Mouse (Mus musculus) midbrain, embryonic 12.5 days (tissue): Measurements from ENCODE around the gene Igsf21. TPM values are rescaled to one million over a fixed set of nuclear protein-coding genes. Genes with fewer than 3 reads are reported as not detected.
A peak's percentile ranks its signal among the peaks of the same experiment; 100 is the strongest.

ENCODE experiments used
- ATAC-seq: fragments of 200-750 bp; cut with Nextera tagmentation; 2 replicates; pipeline ENCODE4 v1.8.0; 2017; ENCODE audit warnings: low read depth, moderate TSS enrichment, moderate library complexity; ENCODE audit not compliant: low FRiP score
- H3K27ac ChIP-seq: fragments of 300-500 bp; sonication (generic); replicated peaks from 2 replicates; pipeline ENCODE4 v1.5.1; 2016; ENCODE audit warnings: mild to moderate bottlenecking
- H3K27me3 ChIP-seq: fragments of 300-500 bp; sonication (generic); 2 replicates; pipeline ENCODE4 v1.6.1; 2016; ENCODE audit warnings: mild to moderate bottlenecking
- H3K36me3 ChIP-seq: fragments of 300-500 bp; sonication (generic); 2 replicates; pipeline ENCODE4 v1.6.1; 2016
- H3K4me1 ChIP-seq: fragments of 300-500 bp; sonication (generic); 2 replicates; pipeline ENCODE4 v1.6.1; 2016
- H3K4me2 ChIP-seq: fragments of 300-500 bp; sonication (generic); replicated peaks from 2 replicates; pipeline ENCODE4 v1.6.1; 2016; ENCODE audit warnings: mild to moderate bottlenecking, moderate library complexity
- H3K4me3 ChIP-seq: fragments of 300-500 bp; sonication (generic); 2 replicates; pipeline ENCODE4 v1.5.1; 2016; ENCODE audit warnings: mild to moderate bottlenecking
- H3K9ac ChIP-seq: fragments of 300-500 bp; sonication (generic); replicated peaks from 2 replicates; pipeline ENCODE4 v1.6.1; 2016; ENCODE audit warnings: mild to moderate bottlenecking, moderate library complexity
- H3K9me3 ChIP-seq: fragments of 300-500 bp; sonication (generic); 2 replicates; pipeline ENCODE4 v1.6.1; 2016; ENCODE audit warnings: mild to moderate bottlenecking
- WGBS: fragments of 180-500 bp; shearing (Covaris S2); methylation state at CpG from one replicate; pipeline ENCODE4 v1.1.7; 2016; 5-methylcytosine and 5-hydroxymethylcytosine counted together
- polyA plus RNA-seq: library from polyadenylated mRNA; unstranded; fragments of >200 nt; fragmentation: Nextera tagmentation; extraction: Ambion mirVana; gene quantifications from 2 replicates; pipeline ENCODE4 v1.2.1, GENCODE M21; 2016

The Igsf21 gene
- polyA plus RNA-seq, 1 experiment from 2014 or later, result 41.1 TPM

- H3K27ac ChIP-seq, result no peak overlapping the region
- H3K36me3 ChIP-seq, result no peaks in the 10 kb centered on the region
- peaks cover 7% of the 10 kb centered on the region; the same call in 1 of the 2 replicates for H3K4me1 ChIP-seq
- H3K4me2 ChIP-seq, result no peak overlapping the region
- H3K9me3 ChIP-seq, result no peaks in the 10 kb centered on the region
- WGBS, result 70% methylated on average over 11 of the region's 11 CpGs
- H3K9ac ChIP-seq, result no peak overlapping the region
- H3K27me3 ChIP-seq, result no peaks in the 10 kb centered on the region
- no peak for ATAC-seq
- no peak overlapping the region for H3K4me3 ChIP-seq
Observed at GRCm38 (mm10) chr4:140084521-140085011, 162.0 kb downstream of the Igsf21 start.

GRCm38 (mm10) chr4:140084064-140084463 is 162.5 kb downstream of the Igsf21 start:
- peaks cover 10% of the 10 kb centered on the region; the same call in 1 of the 2 replicates for H3K4me1 ChIP-seq
- H3K4me2 ChIP-seq, result no peak overlapping the region
- H3K9ac ChIP-seq, result no peak overlapping the region
- 84% methylated on average over 5 of the region's 5 CpGs for WGBS
- H3K4me3 ChIP-seq, result no peak overlapping the region
- H3K27me3 ChIP-seq, result no peaks in the 10 kb centered on the region
- ATAC-seq, result no peak
- no peaks in the 10 kb centered on the region for H3K36me3 ChIP-seq
- H3K9me3 ChIP-seq, result no peaks in the 10 kb centered on the region
- no peak overlapping the region for H3K27ac ChIP-seq

- Histone ChIP-seq H3K9me3 (no peaks in the 10 kb centered on the region), H3K4me3 (no peak overlapping the region), H3K4me2 (no peak overlapping the region), H3K36me3 (no peaks in the 10 kb centered on the region), H3K4me1 (peaks cover 25% of the 10 kb centered on the region), H3K27ac (no peak overlapping the region), H3K9ac (no peak overlapping the region), H3K27me3 (no peaks in the 10 kb centered on the region)
- WGBS, result 92% methylated on average over 5 of the region's 5 CpGs
- ATAC-seq, result no peak
Observed at GRCm38 (mm10) chr4:140078416-140078815, 168.2 kb downstream of the Igsf21 start.

GRCm38 (mm10) chr4:140077615-140078014 is 169.0 kb downstream of the Igsf21 start:
- H3K4me2 ChIP-seq, result no peak overlapping the region

GRCm38 (mm10) chr4:140076852-140077563 is 169.6 kb downstream of the Igsf21 start:
- ATAC-seq, result 0 out of 2 replicates have a peak, but pooled peaks have one; percentile 49
- Histone ChIP-seq H3K4me3 (no peak overlapping the region), H3K9ac (no peak overlapping the region), H3K4me1 (peaks cover 25% of the 10 kb centered on the region), H3K36me3 (no peaks in the 10 kb centered on the region), H3K27me3 (peaks cover 6% of the 10 kb centered on the region; the same call in 1 of the 2 replicates), H3K27ac (no peak overlapping the region), H3K4me2 (no peak overlapping the region), H3K9me3 (no peaks in the 10 kb centered on the region)
- WGBS, result 64% methylated on average over 12 of the region's 12 CpGs

More at GRCm38 (mm10) chr4:140077615-140078014, 169.0 kb downstream of the Igsf21 start:
- ATAC-seq, result no peak
- Histone ChIP-seq H3K4me1 (peaks cover 25% of the 10 kb centered on the region), H3K27ac (no peak overlapping the region), H3K27me3 (0 out of 2 replicates have a peak, but pooled peaks cover under 1% of the 10 kb centered on the region), H3K9me3 (no peaks in the 10 kb centered on the region), H3K36me3 (no peaks in the 10 kb centered on the region), H3K4me3 (no peak overlapping the region), H3K9ac (no peak overlapping the region)
- WGBS, result 81% methylated on average over 8 of the region's 8 CpGs

- H3K27ac ChIP-seq, result no peak overlapping the region
- ATAC-seq, result no peak
- WGBS, result 71% methylated on average over 6 of the region's 6 CpGs
Observed at GRCm38 (mm10) chr4:140076428-140076827, 170.2 kb downstream of the Igsf21 start.

GRCm38 (mm10) chr4:140071047-140071446 is 175.5 kb downstream of the Igsf21 start:
- Histone ChIP-seq H3K4me1 (peaks cover 23% of the 10 kb centered on the region), H3K9me3 (no peaks in the 10 kb centered on the region), H3K27me3 (peaks cover 15% of the 10 kb centered on the region), H3K4me2 (no peak overlapping the region), H3K36me3 (no peaks in the 10 kb centered on the region), H3K4me3 (no peak overlapping the region), H3K9ac (no peak overlapping the region), H3K27ac (peak overlapping the region; percentile 58)
- WGBS, result 16% methylated on average over 17 of the region's 17 CpGs
- no peak for ATAC-seq

More at GRCm38 (mm10) chr4:140076428-140076827, 170.2 kb downstream of the Igsf21 start:
- no peak overlapping the region for H3K9ac ChIP-seq
- no peak overlapping the region for H3K4me3 ChIP-seq
- no peak overlapping the region for H3K4me2 ChIP-seq
- H3K9me3 ChIP-seq, result no peaks in the 10 kb centered on the region
- peaks cover 12% of the 10 kb centered on the region for H3K27me3 ChIP-seq
- no peaks in the 10 kb centered on the region for H3K36me3 ChIP-seq
- H3K4me1 ChIP-seq, result peaks cover 25% of the 10 kb centered on the region

GRCm38 (mm10) chr4:140070331-140070652 is 176.3 kb downstream of the Igsf21 start:
- Histone ChIP-seq H3K9ac (no peak overlapping the region), H3K4me2 (no peak overlapping the region), H3K27me3 (peaks cover 15% of the 10 kb centered on the region), H3K4me1 (peaks cover 23% of the 10 kb centered on the region), H3K27ac (peak overlapping the region; percentile 58), H3K9me3 (no peaks in the 10 kb centered on the region), H3K36me3 (no peaks in the 10 kb centered on the region), H3K4me3 (no peak overlapping the region)
- 42% methylated on average over 10 of the region's 10 CpGs for WGBS
- no peak; the same call in 1 of the 2 replicates for ATAC-seq

GRCm38 (mm10) chr4:140069563-140070330 is 176.8 kb downstream of the Igsf21 start:
- WGBS, result 9% methylated on average over 14 of the region's 15 CpGs
- ATAC-seq, result peak; percentile 86

GRCm38 (mm10) chr4:140068468-140068867 is 178.1 kb downstream of the Igsf21 start:
- H3K4me2 ChIP-seq, result no peak overlapping the region
- 94% methylated on average over 6 of the region's 6 CpGs for WGBS

More at GRCm38 (mm10) chr4:140069563-140070330, 176.8 kb downstream of the Igsf21 start:
- Histone ChIP-seq H3K4me1 (peaks cover 23% of the 10 kb centered on the region), H3K27me3 (peaks cover 15% of the 10 kb centered on the region), H3K27ac (peak overlapping the region; percentile 58), H3K4me2 (0 out of 2 replicates have a peak overlapping the region, but pooled peaks have one; percentile 5), H3K9me3 (no peaks in the 10 kb centered on the region), H3K9ac (no peak overlapping the region), H3K36me3 (no peaks in the 10 kb centered on the region), H3K4me3 (no peak overlapping the region)

GRCm38 (mm10) chr4:140066011-140066410 is 180.6 kb downstream of the Igsf21 start:
- H3K27me3 ChIP-seq, result no peaks in the 10 kb centered on the region
- H3K4me1 ChIP-seq, result peaks cover 20% of the 10 kb centered on the region
- H3K27ac ChIP-seq, result no peak overlapping the region
- H3K4me2 ChIP-seq, result no peak overlapping the region
- no peak overlapping the region for H3K9ac ChIP-seq
- whole genome bisulfite sequencing, result 89% methylated on average over 12 of the region's 12 CpGs
- ATAC-seq, result no peak
- H3K36me3 ChIP-seq, result no peaks in the 10 kb centered on the region
- no peak overlapping the region for H3K4me3 ChIP-seq
- no peaks in the 10 kb centered on the region for H3K9me3 ChIP-seq

More at GRCm38 (mm10) chr4:140068468-140068867, 178.1 kb downstream of the Igsf21 start:
- H3K27ac ChIP-seq, result no peak overlapping the region
- no peak overlapping the region for H3K9ac ChIP-seq
- no peaks in the 10 kb centered on the region for H3K9me3 ChIP-seq
- H3K4me3 ChIP-seq, result no peak overlapping the region
- no peak for ATAC-seq
- H3K27me3 ChIP-seq, result peaks cover 15% of the 10 kb centered on the region
- H3K4me1 ChIP-seq, result peaks cover 23% of the 10 kb centered on the region
- H3K36me3 ChIP-seq, result no peaks in the 10 kb centered on the region

GRCm38 (mm10) chr4:140063153-140063671 is 183.4 kb downstream of the Igsf21 start:
- no peaks in the 10 kb centered on the region for H3K9me3 ChIP-seq
- H3K4me3 ChIP-seq, result no peak overlapping the region
- ATAC-seq, result no peak
- no peak overlapping the region for H3K27ac ChIP-seq
- WGBS, result 84% methylated on average over 13 of the region's 13 CpGs
- H3K27me3 ChIP-seq, result no peaks in the 10 kb centered on the region
- no peaks in the 10 kb centered on the region for H3K36me3 ChIP-seq
- H3K9ac ChIP-seq, result no peak overlapping the region
- H3K4me2 ChIP-seq, result no peak overlapping the region
- H3K4me1 ChIP-seq, result no peaks in the 10 kb centered on the region
